Mouse (Mus musculus) liver, embryonic 11.5 days (tissue): Measurements from ENCODE around the gene Fdx1. TPM values are rescaled to one million over a fixed set of nuclear protein-coding genes. Genes with fewer than 3 reads are reported as not detected.

ENCODE experiments used
- ATAC-seq: fragments of 200-750 bp; cut with Nextera tagmentation; replicated peaks from 2 replicates; pipeline ENCODE4 v1.8.0; 2017; ENCODE audit warnings: moderate number of reproducible peaks, mild to moderate bottlenecking, moderate TSS enrichment, moderate library complexity; ENCODE audit not compliant: low FRiP score
- DNase-seq: peaks from one replicate; pipeline ENCODE4 v3.0.0-alpha.2; 2017; ENCODE audit warnings: low spot score
- H3K27ac ChIP-seq: fragments of 300-500 bp; sonication (generic); 2 replicates; pipeline ENCODE4 v1.5.1; 2014; ENCODE audit warnings: mild to moderate bottlenecking, low read depth, low read length, control low read depth
- H3K27me3 ChIP-seq: fragments of 300-500 bp; sonication (generic); replicated peaks from 2 replicates; pipeline ENCODE4 v1.6.1; 2014; ENCODE audit warnings: low read length, mixed read lengths; ENCODE audit not compliant: control insufficient read depth, insufficient read depth
- H3K36me3 ChIP-seq: fragments of 300-500 bp; sonication (generic); 2 replicates; pipeline ENCODE4 v1.6.1; 2014; ENCODE audit warnings: mild to moderate bottlenecking, low read length, moderate library complexity, mixed read lengths; ENCODE audit not compliant: control insufficient read depth, insufficient read depth
- H3K4me1 ChIP-seq: fragments of 300-500 bp; sonication (generic); replicated peaks from 2 replicates; pipeline ENCODE4 v1.6.1; 2014; ENCODE audit warnings: low read length, mixed read lengths; ENCODE audit not compliant: control insufficient read depth, insufficient read depth
- H3K4me2 ChIP-seq: fragments of 300-500 bp; sonication (generic); 2 replicates; pipeline ENCODE4 v1.6.1; 2014; ENCODE audit warnings: mild to moderate bottlenecking, control low read depth, moderate library complexity
- H3K4me3 ChIP-seq: fragments of 300-500 bp; sonication (generic); 2 replicates; pipeline ENCODE4 v1.5.1; 2014; ENCODE audit warnings: low read depth, low read length, control low read depth
- H3K9ac ChIP-seq: fragments of 300-500 bp; sonication (generic); 2 replicates; pipeline ENCODE4 v1.6.1; 2014; ENCODE audit warnings: low read depth, low read length, control low read depth
- H3K9me3 ChIP-seq: fragments of 300-500 bp; sonication (generic); 2 replicates; pipeline ENCODE4 v1.6.1; 2016; ENCODE audit warnings: low read length, inconsistent platforms, mixed read lengths; ENCODE audit not compliant: control insufficient read depth
- WGBS: fragments of 180-500 bp; shearing (Covaris S2); extraction: QIAGEN DNeasy Blood & Tissue Kit; methylation state at CpG from one replicate; pipeline ENCODE4 v1.1.7; 2014; 5-methylcytosine and 5-hydroxymethylcytosine counted together
- polyA plus RNA-seq: library from polyadenylated mRNA; unstranded; fragments of >200 nt; fragmentation: Nextera tagmentation; extraction: Ambion mirVana; gene quantifications from 2 replicates; pipeline ENCODE4 v1.2.1, GENCODE M21; 2014

Fdx1 gene
- polyA plus RNA-seq, 1 experiment from 2014 or later, result 50.7 TPM

DNA sequence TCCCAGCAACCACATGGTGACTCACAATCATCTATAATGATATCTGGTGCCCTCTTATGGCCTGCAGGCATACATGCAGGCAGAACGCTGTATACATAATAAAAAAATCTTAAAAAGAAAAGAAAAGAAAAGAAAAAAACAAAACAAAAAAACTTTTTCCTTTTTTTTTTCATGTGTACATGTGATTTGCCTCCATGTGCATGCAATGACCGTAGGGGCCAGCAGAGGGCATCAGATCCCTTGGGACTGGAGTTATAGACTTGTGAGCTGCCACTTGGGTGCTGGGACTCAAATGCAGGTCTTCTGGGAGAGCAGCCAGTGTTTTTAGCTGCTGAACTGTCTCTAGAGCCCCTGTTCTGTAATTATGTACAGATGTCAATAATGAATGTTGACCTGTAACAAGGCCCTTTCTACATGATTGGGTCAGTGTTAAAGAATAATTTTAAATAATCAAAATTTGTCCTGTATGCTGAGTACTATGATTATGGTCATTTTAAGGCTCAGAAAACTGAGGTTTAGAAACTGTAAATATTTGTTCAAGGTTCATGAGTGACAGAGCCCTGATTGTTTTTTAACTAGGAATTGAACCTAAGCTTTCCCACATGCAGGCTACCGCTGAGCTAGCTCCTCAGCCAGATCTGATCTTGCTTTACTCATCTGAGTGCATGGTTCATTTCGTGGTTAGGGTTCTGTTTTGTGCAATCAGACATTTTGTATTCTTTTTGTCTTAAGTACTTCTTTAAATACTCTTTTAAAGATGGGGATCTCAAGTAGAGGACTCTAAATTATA lies 30.3 kb upstream of the Fdx1 start:
- no peaks in the 10 kb centered on the region for H3K36me3 ChIP-seq
- H3K4me3 ChIP-seq, result no peak overlapping the region
- no peaks in the 10 kb centered on the region for H3K27me3 ChIP-seq
- DNase-seq, result no peak
- 60% methylated on average over 4 of the region's 4 CpGs for WGBS
- ATAC-seq, result no peak
- H3K4me2 ChIP-seq, result no peak overlapping the region
- H3K4me1 ChIP-seq, result no peaks in the 10 kb centered on the region
- H3K9ac ChIP-seq, result no peak overlapping the region
- H3K9me3 ChIP-seq, result no peaks in the 10 kb centered on the region
- no peak overlapping the region for H3K27ac ChIP-seq

DNA sequence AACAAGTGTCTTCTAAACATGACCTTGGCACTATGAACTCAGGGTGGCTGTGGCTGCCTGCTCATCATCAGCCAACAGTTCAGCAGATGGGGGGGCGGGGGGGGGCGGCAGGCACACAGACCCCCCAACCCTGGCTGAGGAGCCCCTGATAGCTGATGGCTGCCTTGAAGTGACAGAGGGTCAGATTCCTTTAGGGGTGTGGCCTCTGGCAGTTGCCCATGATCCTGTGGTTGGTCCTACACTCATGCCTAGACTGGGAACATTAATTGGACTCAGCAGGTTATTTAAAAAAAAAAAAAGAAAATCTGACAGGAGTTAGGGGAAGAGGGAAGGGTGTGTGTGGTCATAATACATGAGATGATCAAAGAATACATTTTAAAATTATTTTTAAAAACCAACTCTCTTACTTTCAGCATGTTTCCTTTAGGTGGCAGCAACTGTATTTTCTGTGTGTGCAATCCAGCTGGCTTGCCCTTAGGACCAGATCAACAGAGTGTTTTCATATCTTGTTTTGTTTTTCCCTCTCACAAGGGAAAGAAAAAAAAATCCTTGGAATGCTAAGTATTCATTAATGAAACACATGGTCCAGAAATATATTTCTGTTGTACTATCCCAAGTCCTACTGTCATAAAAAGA lies 28.0 kb upstream of the Fdx1 start:
- H3K36me3 ChIP-seq, result no peaks in the 10 kb centered on the region
- H3K9ac ChIP-seq, result no peak overlapping the region
- no peak overlapping the region for H3K27ac ChIP-seq
- no peaks in the 10 kb centered on the region for H3K9me3 ChIP-seq
- DNase-seq (no peak), ATAC-seq (peak; percentile 18; the same call in 1 of the 2 replicates)
- no peaks in the 10 kb centered on the region for H3K4me1 ChIP-seq
- WGBS, result 17% methylated on average over 2 of the region's 2 CpGs
- H3K27me3 ChIP-seq, result no peaks in the 10 kb centered on the region
- H3K4me3 ChIP-seq, result no peak overlapping the region
- no peak overlapping the region for H3K4me2 ChIP-seq

DNA sequence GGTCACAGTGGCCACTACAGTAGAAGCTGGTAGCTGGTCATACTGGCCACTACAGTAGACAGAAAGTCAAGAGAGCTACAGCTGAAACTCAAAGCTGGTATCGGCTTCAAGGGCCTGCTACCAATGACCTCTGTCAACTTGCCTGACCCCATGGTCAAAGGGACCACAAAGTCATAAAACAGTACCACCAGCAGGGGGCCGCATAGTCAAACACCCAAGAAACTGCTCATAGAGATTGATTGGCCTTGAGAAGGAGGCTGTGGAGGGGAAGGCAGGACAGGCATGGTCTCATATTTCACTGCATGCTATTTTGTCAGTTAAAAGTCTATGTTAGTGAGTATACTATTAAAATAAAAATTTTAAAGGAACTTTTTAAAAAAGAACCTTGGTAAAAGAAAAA lies 27.5 kb upstream of the Fdx1 start:
- H3K9me3 ChIP-seq, result no peaks in the 10 kb centered on the region
- no peaks in the 10 kb centered on the region for H3K4me1 ChIP-seq
- no peaks in the 10 kb centered on the region for H3K27me3 ChIP-seq
- no peak overlapping the region for H3K4me3 ChIP-seq
- WGBS, result 29% methylated on average over 2 of the region's 2 CpGs
- ATAC-seq (peak; percentile 18; the same call in 1 of the 2 replicates), DNase-seq (peak; percentile 38)
- H3K4me2 ChIP-seq, result no peak overlapping the region
- H3K27ac ChIP-seq, result no peak overlapping the region
- H3K36me3 ChIP-seq, result no peaks in the 10 kb centered on the region
- no peak overlapping the region for H3K9ac ChIP-seq

DNA sequence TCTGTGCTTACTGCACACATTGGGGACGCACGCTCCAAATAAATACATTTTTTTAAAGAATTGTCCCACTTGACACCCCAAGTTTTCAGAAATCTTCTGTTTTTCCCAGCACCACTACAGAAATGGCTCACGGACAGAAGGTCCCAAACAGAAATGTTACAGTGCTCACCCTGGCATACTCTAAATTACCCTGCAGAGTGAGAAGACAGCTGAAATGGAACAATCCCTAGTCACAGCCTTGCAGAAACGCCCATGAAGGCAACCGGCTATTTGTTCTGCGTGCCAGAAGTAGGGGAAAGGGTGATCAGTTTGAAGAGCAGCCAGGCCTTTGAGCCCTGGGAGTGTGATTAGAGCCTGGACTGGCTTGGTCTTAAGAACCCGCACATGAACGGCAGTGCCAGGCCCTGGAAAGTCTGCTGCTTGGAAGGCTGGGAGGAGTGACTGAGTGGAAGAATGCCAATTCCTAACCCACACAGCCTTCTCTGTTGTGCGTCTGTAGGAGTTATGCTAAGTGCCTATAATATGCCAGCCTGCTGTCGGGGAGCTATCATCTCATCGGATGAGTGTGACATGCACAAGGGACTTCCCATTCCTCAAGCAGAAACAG lies 22.2 kb upstream of the Fdx1 start:
- H3K27me3 ChIP-seq, result no peaks in the 10 kb centered on the region
- no peak overlapping the region for H3K27ac ChIP-seq
- ATAC-seq (no peak), DNase-seq (no peak)
- no peak overlapping the region for H3K9ac ChIP-seq
- H3K36me3 ChIP-seq, result no peaks in the 10 kb centered on the region
- H3K9me3 ChIP-seq, result no peaks in the 10 kb centered on the region
- 86% methylated on average over 11 of the region's 11 CpGs for WGBS
- no peak overlapping the region for H3K4me2 ChIP-seq
- no peaks in the 10 kb centered on the region for H3K4me1 ChIP-seq
- no peak overlapping the region for H3K4me3 ChIP-seq

DNA sequence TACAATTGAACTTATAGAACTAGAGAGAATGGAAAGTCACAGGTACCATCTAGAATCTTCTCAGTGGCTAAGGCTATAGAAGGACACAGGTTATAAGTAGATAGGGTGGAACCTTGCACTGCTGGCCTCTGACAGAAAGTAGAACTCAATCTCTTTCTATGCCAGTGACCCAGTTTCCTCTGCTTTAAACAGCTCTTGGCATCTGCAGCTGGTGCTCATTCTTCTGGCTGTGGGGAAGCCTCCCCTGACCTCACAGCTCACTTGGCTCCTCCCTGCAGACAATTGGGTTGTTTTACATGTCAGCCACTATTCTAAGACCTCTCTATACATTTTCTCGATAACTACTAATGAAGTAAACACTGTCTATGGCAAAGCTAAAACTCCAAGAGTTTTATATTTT lies 17.8 kb upstream of the Fdx1 start:
- ATAC-seq, result no peak
- H3K4me2 ChIP-seq, result no peak overlapping the region
- H3K4me3 ChIP-seq, result no peak overlapping the region
- H3K36me3 ChIP-seq, result no peaks in the 10 kb centered on the region
- no peak for DNase-seq
- no peaks in the 10 kb centered on the region for H3K9me3 ChIP-seq
- H3K9ac ChIP-seq, result no peak overlapping the region
- no peaks in the 10 kb centered on the region for H3K27me3 ChIP-seq
- H3K27ac ChIP-seq, result no peak overlapping the region
- H3K4me1 ChIP-seq, result no peaks in the 10 kb centered on the region
- WGBS, result 100% methylated on average over 1 of the region's 1 CpGs

DNA sequence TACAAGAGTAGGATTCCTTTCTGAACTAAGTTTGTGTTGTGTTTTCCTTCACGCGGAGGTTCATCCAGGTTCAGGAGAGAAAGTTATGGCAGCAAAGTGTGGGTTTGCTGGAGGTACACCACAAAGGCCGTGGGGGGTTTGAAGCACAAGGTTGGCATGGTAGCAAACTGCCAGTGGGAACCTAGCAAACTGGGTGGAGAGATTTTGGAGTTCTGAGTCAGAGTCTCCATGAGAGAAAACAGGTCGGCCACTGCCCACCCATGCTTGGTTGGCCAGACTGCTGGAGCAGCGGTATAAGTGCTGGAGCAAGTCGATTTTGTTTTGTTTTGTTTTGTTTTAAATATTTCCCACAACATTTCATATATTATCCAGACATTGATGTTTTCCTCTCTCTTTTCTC lies 15.9 kb upstream of the Fdx1 start:
- no peaks in the 10 kb centered on the region for H3K9me3 ChIP-seq
- 87% methylated on average over 6 of the region's 6 CpGs for WGBS
- no peak overlapping the region for H3K27ac ChIP-seq
- DNase-seq, result no peak
- H3K36me3 ChIP-seq, result no peaks in the 10 kb centered on the region
- ATAC-seq, result no peak
- H3K9ac ChIP-seq, result no peak overlapping the region
- no peak overlapping the region for H3K4me3 ChIP-seq
- no peak overlapping the region for H3K4me2 ChIP-seq
- no peaks in the 10 kb centered on the region for H3K27me3 ChIP-seq
- no peaks in the 10 kb centered on the region for H3K4me1 ChIP-seq

DNA sequence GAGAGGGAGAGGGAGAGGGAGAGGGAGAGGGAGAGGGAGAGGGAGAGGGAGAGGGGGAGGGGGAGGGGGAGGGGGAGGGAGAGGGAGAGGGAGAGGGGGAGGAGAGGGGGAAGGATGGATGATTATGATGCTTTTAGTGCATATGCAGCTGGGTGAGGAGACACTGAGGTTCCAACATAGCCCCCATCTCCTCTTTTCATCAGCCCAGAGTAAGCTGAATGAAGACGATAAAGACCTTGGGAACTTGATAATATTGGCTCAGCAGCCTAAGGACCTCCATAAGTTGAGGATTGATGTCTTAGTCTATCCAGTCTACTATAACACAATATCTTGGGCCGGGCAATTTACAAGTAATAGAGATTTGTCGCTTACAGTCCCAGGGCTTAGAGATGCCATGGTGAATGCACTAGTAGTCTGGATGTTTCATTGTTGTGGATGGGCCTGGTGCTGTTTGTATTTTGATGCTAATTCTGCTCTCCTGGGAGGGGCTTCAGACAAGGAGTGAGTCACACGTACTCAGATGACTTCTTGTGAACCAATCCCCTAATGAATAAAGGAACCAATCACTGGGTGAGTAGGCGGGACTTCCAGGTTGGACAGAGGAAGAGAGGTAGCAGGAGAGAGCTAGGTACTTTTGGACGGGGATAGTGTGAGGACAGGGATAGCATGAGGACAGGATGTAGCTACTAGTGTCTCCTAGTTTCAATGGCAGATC lies 15.3 kb upstream of the Fdx1 start:
- Histone ChIP-seq H3K4me1 (no peaks in the 10 kb centered on the region), H3K27me3 (no peaks in the 10 kb centered on the region), H3K4me2 (no peak overlapping the region), H3K9me3 (no peaks in the 10 kb centered on the region), H3K9ac (no peak overlapping the region), H3K36me3 (no peaks in the 10 kb centered on the region), H3K4me3 (no peak overlapping the region), H3K27ac (no peak overlapping the region)
- ATAC-seq (0 out of 2 replicates have a peak, but pooled peaks have one; percentile 34), DNase-seq (no peak)
- 83% methylated on average over 6 of the region's 6 CpGs for WGBS

DNA sequence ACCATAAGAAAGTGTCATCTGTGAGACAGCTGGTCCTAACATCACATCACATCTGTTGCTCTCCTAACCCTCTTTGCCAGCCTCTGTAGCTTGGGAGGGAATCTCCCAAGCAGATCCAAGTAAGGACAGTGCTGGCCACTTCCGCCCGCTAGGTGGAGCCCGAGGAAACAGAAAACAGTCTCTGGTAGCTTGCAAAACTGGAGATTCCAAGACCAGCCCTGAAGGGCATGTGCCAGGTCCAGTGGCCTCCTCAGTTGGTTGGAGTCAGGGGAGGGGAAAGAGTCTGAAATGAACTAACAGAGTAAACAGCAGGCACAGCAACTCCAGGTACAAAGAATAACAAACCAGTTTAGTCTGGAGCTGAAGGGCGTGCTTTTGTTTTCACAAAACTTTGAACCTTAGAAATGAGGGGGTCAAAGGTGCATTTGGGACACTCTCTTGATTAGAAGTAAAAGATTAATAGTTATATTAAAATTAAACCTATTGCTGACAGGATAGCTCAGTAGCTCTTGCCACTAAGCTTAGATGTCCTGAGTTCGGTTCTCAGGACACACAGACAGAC lies 14.2 kb upstream of the Fdx1 start:
- 39% methylated on average over 5 of the region's 5 CpGs for WGBS
- Histone ChIP-seq H3K27me3 (no peaks in the 10 kb centered on the region), H3K4me3 (no peak overlapping the region), H3K4me2 (no peak overlapping the region), H3K9me3 (no peaks in the 10 kb centered on the region), H3K4me1 (no peaks in the 10 kb centered on the region), H3K36me3 (no peaks in the 10 kb centered on the region), H3K27ac (no peak overlapping the region), H3K9ac (no peak overlapping the region)
- DNase-seq (peak; percentile 63), ATAC-seq (peak; percentile 47; the same call in 1 of the 2 replicates)
